Comparison of ENCODE assay signal across 1 mouse cellular context in the genomic region with DNA sequence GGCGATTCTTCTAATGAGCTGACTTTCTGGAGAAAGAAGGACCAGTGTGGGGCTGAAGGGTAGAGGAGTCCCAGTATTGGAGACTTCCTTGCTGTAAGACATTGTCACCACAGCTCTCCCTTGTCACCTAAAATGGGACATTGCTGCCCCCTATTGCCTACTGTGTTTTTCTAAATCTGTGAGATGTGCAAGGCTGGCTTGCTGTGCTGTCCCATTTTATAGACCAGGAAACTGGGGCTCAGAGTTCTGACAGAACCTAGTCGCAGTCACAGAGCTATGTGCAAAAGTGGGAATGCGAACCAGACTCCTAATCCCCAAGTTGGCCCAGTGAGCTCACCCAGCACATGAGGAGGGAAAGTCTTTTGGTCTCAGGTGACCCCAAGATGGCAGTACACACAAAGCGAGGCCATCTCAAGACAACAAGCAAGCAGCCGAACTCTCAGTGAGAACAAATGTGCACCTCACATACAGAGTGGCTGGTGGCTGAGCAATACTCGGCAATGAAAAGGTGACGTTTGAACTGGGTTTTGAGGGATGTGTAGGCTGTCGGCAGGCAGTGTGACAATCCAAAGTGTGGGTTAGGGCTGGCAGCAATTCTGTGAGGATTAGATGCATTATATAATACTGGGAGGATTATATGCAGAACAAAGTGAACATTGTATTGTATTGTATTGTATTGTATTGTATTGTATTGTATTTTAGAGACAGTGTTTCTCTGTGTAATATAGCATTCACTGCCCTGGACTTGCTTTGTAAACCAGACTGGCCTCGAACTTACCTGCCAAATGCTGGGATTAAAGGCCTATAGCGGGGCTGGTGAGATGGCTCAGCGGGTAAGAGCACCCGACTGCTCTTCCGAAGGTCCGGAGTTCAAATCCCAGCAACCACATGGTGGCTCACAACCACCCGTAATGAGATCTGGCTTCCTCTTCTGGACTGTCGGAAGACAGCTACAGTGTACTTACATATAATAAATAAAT.
TF ChIP-seq lines count a peak whose summit lies in the region.

No protein-coding gene starts in this region.

TF ChIP-seq in ES-E14, 5 proteins besides CTCF, POLR2A, EP300 and RAD21:
- TF ChIP-seq CHD2 (IDR thresholded peaks at IDR 0.05; ENCODE audit: low read depth, low read length) (no peak), ZNF384 (IDR thresholded peaks at IDR 0.05; ENCODE audit: low read depth, low read length) (0 out of 2 replicates have a peak, but pooled peaks have one; percentile 22)
